Mouse (Mus musculus): ENCODE measurements around the gene Tmem131l. TPM values are rescaled to one million over a fixed set of nuclear protein-coding genes. Genes with fewer than 3 reads are reported as not detected.
"Not testable (repeated sequence)": the region's sequence is repeated elsewhere in the genome, so short reads cannot be mapped to it uniquely, and the experiment has no call there.

Gene Tmem131l
- polyA plus RNA-seq, 1 experiment from 2014 or later, result 86.8 TPM

DNA sequence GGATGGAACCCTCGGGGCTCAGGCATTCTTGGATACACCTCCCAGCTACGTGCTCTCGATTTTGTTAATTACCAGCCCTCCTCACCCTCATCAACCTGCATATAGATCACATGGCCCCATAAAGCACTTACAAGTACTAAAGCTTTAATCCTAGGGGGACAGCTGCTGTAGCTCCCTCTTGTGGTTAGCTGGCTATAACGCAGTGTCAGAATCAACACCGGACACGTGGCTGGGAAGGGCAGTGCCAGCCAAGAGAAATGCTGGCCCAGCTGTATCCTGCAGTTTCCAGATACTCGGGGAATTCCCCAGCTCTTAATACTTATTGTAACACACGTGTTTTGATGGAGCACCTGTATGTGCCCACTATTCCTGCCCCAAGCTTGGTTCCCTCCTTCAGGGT, 140.4 kb downstream of the Tmem131l start:
- Histone ChIP-seq H3K9ac (ENCODE audit: low read length) (no peak overlapping the region), H3K27me3 (ENCODE audit: control insufficient read depth, insufficient read depth, low read length) (no peaks in the 10 kb centered on the region), H3K9me3 (ENCODE audit: control insufficient read depth, low read length) (no peaks in the 10 kb centered on the region), H3K27ac (replicated peaks; ENCODE audit: low read depth, low read length) (no peak overlapping the region), H3K4me3 (ENCODE audit: low read depth, low read length) (no peak overlapping the region), H3K4me1 (ENCODE audit: control insufficient read depth, insufficient read depth, low read length) (no peaks in the 10 kb centered on the region), H3K4me2 (ENCODE audit: low read depth, severe bottlenecking) (no peak overlapping the region), H3K36me3 (ENCODE audit: control insufficient read depth, insufficient read depth, low read length) (peaks cover 14% of the 10 kb centered on the region)
- DNase-seq (ENCODE audit: low spot score), result peak; percentile 60
- 54% methylated on average over 8 of the region's 8 CpGs for WGBS
- ATAC-seq (ENCODE audit: insufficient number of reproducible peaks, low FRiP score, low TSS enrichment, low read depth), result no peak

DNA sequence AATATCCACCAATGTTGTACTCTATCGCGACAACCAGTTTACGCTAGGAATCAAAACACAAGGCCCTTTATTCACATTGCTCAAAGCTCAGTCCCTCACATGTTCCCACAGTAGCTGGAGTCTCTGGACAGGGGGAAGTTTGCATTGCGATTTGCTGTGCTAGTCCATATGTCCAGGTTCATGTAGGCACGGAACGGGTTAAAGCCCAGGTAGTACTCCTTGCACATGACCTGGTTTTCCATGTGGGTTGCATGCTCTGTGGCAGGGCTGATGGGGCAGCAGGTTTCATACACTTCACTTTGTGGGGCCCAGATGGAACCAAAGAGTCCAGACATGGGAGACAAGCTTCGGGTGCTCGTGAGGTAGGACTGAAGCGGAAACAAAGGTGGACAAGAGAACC, 141.7 kb downstream of the Tmem131l start:
- Histone ChIP-seq H3K27ac (replicated peaks; ENCODE audit: low read depth, low read length) (no peak overlapping the region), H3K27me3 (ENCODE audit: control insufficient read depth, insufficient read depth, low read length) (no peaks in the 10 kb centered on the region), H3K4me3 (ENCODE audit: low read depth, low read length) (no peak overlapping the region), H3K36me3 (ENCODE audit: control insufficient read depth, insufficient read depth, low read length) (peaks cover 10% of the 10 kb centered on the region), H3K9ac (ENCODE audit: low read length) (no peak overlapping the region), H3K4me2 (ENCODE audit: low read depth, severe bottlenecking) (no peak overlapping the region), H3K4me1 (ENCODE audit: control insufficient read depth, insufficient read depth, low read length) (no peaks in the 10 kb centered on the region), H3K9me3 (ENCODE audit: control insufficient read depth, low read length) (no peaks in the 10 kb centered on the region)
- 95% methylated on average over 9 of the region's 9 CpGs for WGBS
- no peak for DNase-seq (ENCODE audit: low spot score)
- no peak for ATAC-seq (ENCODE audit: insufficient number of reproducible peaks, low FRiP score, low TSS enrichment, low read depth)

DNA sequence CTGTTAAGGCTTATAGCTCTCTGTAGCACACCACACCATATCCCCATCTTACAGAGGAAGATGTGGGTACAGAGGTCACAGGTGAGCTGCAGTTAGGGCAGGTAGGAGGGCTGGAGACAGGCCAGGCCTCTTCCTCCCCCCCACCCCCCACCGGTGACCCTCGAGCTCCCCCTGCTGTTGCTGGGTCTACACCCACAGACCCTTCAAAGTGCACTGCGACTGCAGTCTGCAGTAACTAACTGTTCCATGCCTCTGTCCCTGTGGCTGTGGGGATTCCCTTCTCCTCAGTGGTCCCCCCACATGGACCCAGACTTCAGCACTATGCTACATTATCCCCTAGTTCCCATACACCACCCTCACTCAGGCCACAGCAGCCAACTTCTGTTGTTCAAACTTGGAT, 144.2 kb downstream of the Tmem131l start:
- no peaks in the 10 kb centered on the region for H3K4me1 ChIP-seq (ENCODE audit: control insufficient read depth, insufficient read depth, low read length)
- peaks cover 5% of the 10 kb centered on the region for H3K36me3 ChIP-seq (ENCODE audit: control insufficient read depth, insufficient read depth, low read length)
- WGBS, result 58% methylated on average over 3 of the region's 3 CpGs
- H3K4me3 ChIP-seq (ENCODE audit: low read depth, low read length), result no peak overlapping the region
- H3K4me2 ChIP-seq (ENCODE audit: low read depth, severe bottlenecking), result no peak overlapping the region
- H3K9ac ChIP-seq (ENCODE audit: low read length), result no peak overlapping the region
- no peak for ATAC-seq (ENCODE audit: insufficient number of reproducible peaks, low FRiP score, low TSS enrichment, low read depth)
- H3K27me3 ChIP-seq (ENCODE audit: control insufficient read depth, insufficient read depth, low read length), result no peaks in the 10 kb centered on the region
- DNase-seq (ENCODE audit: low spot score), result no peak
- no peak overlapping the region for H3K27ac ChIP-seq (replicated peaks; ENCODE audit: low read depth, low read length)
- H3K9me3 ChIP-seq (ENCODE audit: control insufficient read depth, low read length), result no peaks in the 10 kb centered on the region

GRCm38 (mm10) chr3:83895111-83895510, 144.9 kb downstream of the Tmem131l start:
- H3K9me3 ChIP-seq (ENCODE audit: control insufficient read depth, low read length), result no peaks in the 10 kb centered on the region
- DNase-seq (ENCODE audit: low spot score), result no peak
- H3K4me3 ChIP-seq (ENCODE audit: low read depth, low read length), result no peak overlapping the region
- H3K9ac ChIP-seq (ENCODE audit: low read length), result no peak overlapping the region
- 91% methylated on average over 5 of the region's 5 CpGs for WGBS
- ATAC-seq (ENCODE audit: insufficient number of reproducible peaks, low FRiP score, low TSS enrichment, low read depth), result no peak
- no peaks in the 10 kb centered on the region for H3K4me1 ChIP-seq (ENCODE audit: control insufficient read depth, insufficient read depth, low read length)
- H3K27ac ChIP-seq (replicated peaks; ENCODE audit: low read depth, low read length), result no peak overlapping the region
- H3K4me2 ChIP-seq (ENCODE audit: low read depth, severe bottlenecking), result no peak overlapping the region
- no peaks in the 10 kb centered on the region for H3K27me3 ChIP-seq (ENCODE audit: control insufficient read depth, insufficient read depth, low read length)
- H3K36me3 ChIP-seq (ENCODE audit: control insufficient read depth, insufficient read depth, low read length), result no peaks in the 10 kb centered on the region; the same call in none of the 2 replicates

GRCm38 (mm10) chr3:83885163-83885562, 154.8 kb downstream of the Tmem131l start:
- H3K9me3 ChIP-seq (ENCODE audit: control insufficient read depth, low read length), result no peaks in the 10 kb centered on the region
- no peaks in the 10 kb centered on the region for H3K27me3 ChIP-seq (ENCODE audit: control insufficient read depth, insufficient read depth, low read length)
- no peak for ATAC-seq (ENCODE audit: insufficient number of reproducible peaks, low FRiP score, low TSS enrichment, low read depth)
- no peak overlapping the region for H3K4me3 ChIP-seq (ENCODE audit: low read depth, low read length)
- WGBS, result 77% methylated on average over 2 of the region's 2 CpGs
- no peak overlapping the region for H3K9ac ChIP-seq (ENCODE audit: low read length)
- H3K4me2 ChIP-seq (ENCODE audit: low read depth, severe bottlenecking), result no peak overlapping the region
- H3K27ac ChIP-seq (replicated peaks; ENCODE audit: low read depth, low read length), result no peak overlapping the region
- peaks cover 4% of the 10 kb centered on the region; the same call in 1 of the 2 replicates for H3K4me1 ChIP-seq (ENCODE audit: control insufficient read depth, insufficient read depth, low read length)
- H3K36me3 ChIP-seq (ENCODE audit: control insufficient read depth, insufficient read depth, low read length), result no peaks in the 10 kb centered on the region
- DNase-seq (ENCODE audit: low spot score), result no peak

DNA sequence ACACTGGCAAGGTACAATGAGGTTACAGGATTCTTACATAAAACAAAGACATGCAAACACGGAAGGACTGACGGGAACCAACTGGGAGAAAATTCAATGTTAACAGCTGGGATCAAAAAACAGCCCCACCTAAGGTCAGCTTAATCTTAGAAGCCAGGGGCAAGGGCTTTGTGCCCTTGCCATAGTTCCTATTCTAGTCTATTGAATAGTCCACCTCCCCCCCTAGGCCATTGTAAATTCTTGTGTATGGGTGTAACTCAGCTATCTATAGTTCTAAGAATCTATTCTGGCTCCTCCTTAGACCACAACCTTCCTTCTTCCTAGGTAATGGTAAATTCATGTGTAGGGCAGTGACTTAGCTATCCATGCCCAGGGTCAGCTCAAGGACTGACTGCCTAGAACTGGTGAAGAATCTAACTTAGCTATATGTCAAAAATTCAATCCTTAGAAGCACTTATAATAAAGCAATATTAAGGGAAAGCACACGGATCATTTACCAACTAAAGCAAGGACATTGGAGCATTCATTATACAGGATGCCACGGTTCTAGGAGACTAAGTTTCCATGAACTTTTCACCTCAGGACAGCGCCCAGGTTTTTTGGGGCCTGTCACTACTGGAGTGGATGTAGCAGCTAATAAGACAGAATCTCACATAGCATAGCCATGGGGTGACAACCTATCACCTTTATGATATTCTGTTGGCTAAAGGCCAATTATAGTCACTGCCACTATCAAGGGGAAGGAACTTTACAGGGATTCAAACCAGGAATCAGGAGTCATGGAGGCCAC, 160.5 kb downstream of the Tmem131l start:
- not testable (repeated sequence) for H3K4me3 ChIP-seq (ENCODE audit: low read depth, low read length); H3K4me2 ChIP-seq (ENCODE audit: low read depth, severe bottlenecking); H3K4me1 ChIP-seq (ENCODE audit: control insufficient read depth, insufficient read depth, low read length); H3K9ac ChIP-seq (ENCODE audit: low read length); ATAC-seq (ENCODE audit: insufficient number of reproducible peaks, low FRiP score, low TSS enrichment, low read depth); H3K36me3 ChIP-seq (ENCODE audit: control insufficient read depth, insufficient read depth, low read length); H3K27me3 ChIP-seq (ENCODE audit: control insufficient read depth, insufficient read depth, low read length); H3K9me3 ChIP-seq (ENCODE audit: control insufficient read depth, low read length); H3K27ac ChIP-seq (replicated peaks; ENCODE audit: low read depth, low read length); DNase-seq (ENCODE audit: low spot score)
- WGBS, result 89% methylated on average over 5 of the region's 5 CpGs

GRCm38 (mm10) chr3:83878801-83879200, 161.2 kb downstream of the Tmem131l start:
- 95% methylated on average over 4 of the region's 4 CpGs for WGBS
- no peaks in the 10 kb centered on the region for H3K4me1 ChIP-seq (ENCODE audit: control insufficient read depth, insufficient read depth, low read length)
- no peak overlapping the region for H3K27ac ChIP-seq (replicated peaks; ENCODE audit: low read depth, low read length)
- H3K9me3 ChIP-seq (ENCODE audit: control insufficient read depth, low read length), result no peaks in the 10 kb centered on the region
- no peaks in the 10 kb centered on the region for H3K27me3 ChIP-seq (ENCODE audit: control insufficient read depth, insufficient read depth, low read length)
- H3K4me3 ChIP-seq (ENCODE audit: low read depth, low read length), result no peak overlapping the region
- no peak overlapping the region for H3K4me2 ChIP-seq (ENCODE audit: low read depth, severe bottlenecking)
- H3K9ac ChIP-seq (ENCODE audit: low read length), result no peak overlapping the region
- DNase-seq (ENCODE audit: low spot score) (no peak), ATAC-seq (ENCODE audit: insufficient number of reproducible peaks, low FRiP score, low TSS enrichment, low read depth) (no peak)
- H3K36me3 ChIP-seq (ENCODE audit: control insufficient read depth, insufficient read depth, low read length), result no peaks in the 10 kb centered on the region

DNA sequence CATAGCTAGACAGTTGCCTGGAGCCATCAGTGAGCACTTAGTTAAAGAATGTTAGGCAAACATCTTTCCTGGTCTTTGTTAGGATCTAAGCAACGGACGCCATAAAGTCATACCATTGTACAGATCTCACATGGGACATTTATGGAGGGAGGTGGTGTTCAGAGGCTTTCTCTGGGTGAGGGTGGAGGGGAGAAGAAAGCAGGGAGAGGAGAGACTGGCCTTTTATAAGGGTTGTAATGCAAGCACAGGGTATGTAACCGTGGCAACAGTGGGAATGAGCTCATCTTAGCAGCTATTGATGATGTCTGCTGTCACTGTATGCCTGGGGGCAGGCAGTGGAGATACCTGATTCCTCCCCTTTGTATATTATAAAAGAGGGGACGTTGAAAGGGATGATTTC, 163.7 kb downstream of the Tmem131l start:
- Histone ChIP-seq H3K4me2 (ENCODE audit: low read depth, severe bottlenecking) (no peak overlapping the region), H3K4me1 (ENCODE audit: control insufficient read depth, insufficient read depth, low read length) (no peaks in the 10 kb centered on the region), H3K4me3 (ENCODE audit: low read depth, low read length) (no peak overlapping the region), H3K36me3 (ENCODE audit: control insufficient read depth, insufficient read depth, low read length) (no peaks in the 10 kb centered on the region), H3K9ac (ENCODE audit: low read length) (no peak overlapping the region), H3K9me3 (ENCODE audit: control insufficient read depth, low read length) (no peaks in the 10 kb centered on the region), H3K27ac (replicated peaks; ENCODE audit: low read depth, low read length) (no peak overlapping the region), H3K27me3 (ENCODE audit: control insufficient read depth, insufficient read depth, low read length) (no peaks in the 10 kb centered on the region)
- no peak for ATAC-seq (ENCODE audit: insufficient number of reproducible peaks, low FRiP score, low TSS enrichment, low read depth)
- DNase-seq (ENCODE audit: low spot score), result no peak
- WGBS, result 76% methylated on average over 4 of the region's 4 CpGs

DNA sequence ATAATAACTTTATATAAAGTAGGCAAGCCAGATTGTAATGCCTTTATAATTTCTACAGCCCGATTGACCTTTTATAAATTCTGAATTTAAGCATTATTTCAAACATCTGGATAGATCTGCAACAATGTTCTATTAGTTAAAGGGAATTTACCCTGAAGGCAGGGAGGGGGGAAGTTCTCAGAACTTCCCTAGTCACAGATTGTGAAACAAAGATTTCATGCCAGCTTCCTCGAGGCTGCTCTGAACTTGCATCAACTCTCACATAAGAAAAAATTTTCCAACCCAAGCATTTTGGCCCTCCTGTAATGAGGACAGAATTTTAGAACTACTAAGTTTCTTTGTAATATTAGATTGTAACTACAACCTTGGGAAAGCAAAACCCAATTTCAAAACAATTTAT, 164.9 kb downstream of the Tmem131l start:
- not testable (repeated sequence) for H3K4me3 ChIP-seq (ENCODE audit: low read depth, low read length); H3K9ac ChIP-seq (ENCODE audit: low read length); H3K36me3 ChIP-seq (ENCODE audit: control insufficient read depth, insufficient read depth, low read length); DNase-seq (ENCODE audit: low spot score); H3K27ac ChIP-seq (replicated peaks; ENCODE audit: low read depth, low read length); ATAC-seq (ENCODE audit: insufficient number of reproducible peaks, low FRiP score, low TSS enrichment, low read depth); H3K4me2 ChIP-seq (ENCODE audit: low read depth, severe bottlenecking); H3K27me3 ChIP-seq (ENCODE audit: control insufficient read depth, insufficient read depth, low read length); H3K9me3 ChIP-seq (ENCODE audit: control insufficient read depth, low read length); H3K4me1 ChIP-seq (ENCODE audit: control insufficient read depth, insufficient read depth, low read length)
- WGBS, result 92% methylated on average over 2 of the region's 2 CpGs
